Mouse (Mus musculus) large intestine, adult 2 months (tissue): ENCODE results near the gene Hmcn1. TPM values are rescaled to one million over a fixed set of nuclear protein-coding genes. Genes with fewer than 3 reads are reported as not detected.

ENCODE experiments used
- DNase-seq: peaks from one replicate; pipeline ENCODE4 v3.0.0-alpha.2; 2012; ENCODE audit warnings: low read depth, low spot score
- WGBS: fragments of 180-500 bp; shearing (Covaris S2); methylation state at CpG from one replicate; pipeline ENCODE4 v1.1.7; 2018; 5-methylcytosine and 5-hydroxymethylcytosine counted together
- polyA plus RNA-seq: library from polyadenylated mRNA; depleted of rRNA; stranded (reverse); fragments of >200 nt; gene quantifications from 2 replicates; pipeline ENCODE4 v1.2.3, GENCODE M21; 2012

Gene Hmcn1
- polyA plus RNA-seq, 1 experiment: 2.5 TPM

DNA sequence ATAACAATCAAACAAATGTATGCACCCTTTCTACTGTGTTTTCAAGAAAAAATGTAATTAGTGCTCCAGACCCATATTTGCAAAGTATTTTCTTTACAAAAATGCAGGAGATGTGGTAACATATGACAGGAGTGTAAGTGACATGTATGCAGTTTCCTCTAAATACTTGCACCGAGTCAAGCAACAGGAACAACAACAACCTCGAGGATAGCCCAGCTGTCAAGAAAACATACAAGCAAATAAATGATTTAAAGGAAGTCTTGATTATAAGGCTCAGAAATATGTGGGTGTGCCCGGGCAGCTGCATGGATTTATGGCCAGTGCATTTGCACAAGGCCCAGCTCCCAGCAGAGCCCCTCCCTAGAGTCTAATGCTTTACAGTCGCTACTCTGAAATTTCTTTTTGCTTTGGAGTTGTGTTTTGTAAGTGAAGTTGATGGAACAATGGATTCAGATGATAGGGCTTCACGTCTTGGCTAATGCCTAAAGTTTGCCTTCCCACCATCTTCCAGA, 99.5 kb downstream of the Hmcn1 start:
- 24% methylated on average over 5 of the region's 5 CpGs for WGBS
- DNase-seq: no peak

GRCm38 (mm10) chr1:150890017-150890416, 103.2 kb downstream of the Hmcn1 start:
- no peak for DNase-seq
- 71% methylated on average over 4 of the region's 4 CpGs for WGBS

DNA sequence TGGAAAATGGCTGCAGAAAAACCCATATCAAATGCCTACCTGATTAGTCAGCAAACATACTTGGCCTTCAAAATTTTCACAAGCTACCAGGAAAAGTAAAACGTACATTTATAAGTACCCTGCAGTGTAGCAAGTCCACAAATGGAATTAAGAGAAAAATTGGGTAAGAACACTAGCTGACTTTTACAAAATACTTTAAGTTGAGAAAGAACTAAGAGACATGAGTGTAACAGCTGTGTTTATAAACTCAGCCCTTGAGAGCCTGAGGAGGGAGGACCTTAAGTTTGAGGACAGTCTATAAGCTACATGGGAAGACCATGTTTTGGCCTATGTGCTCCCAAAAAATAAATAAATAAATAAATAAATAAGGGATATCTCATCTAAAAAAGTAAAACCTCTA, 107.0 kb downstream of the Hmcn1 start:
- no peak for DNase-seq
- WGBS: 52% methylated on average over 1 of the region's 1 CpGs

DNA sequence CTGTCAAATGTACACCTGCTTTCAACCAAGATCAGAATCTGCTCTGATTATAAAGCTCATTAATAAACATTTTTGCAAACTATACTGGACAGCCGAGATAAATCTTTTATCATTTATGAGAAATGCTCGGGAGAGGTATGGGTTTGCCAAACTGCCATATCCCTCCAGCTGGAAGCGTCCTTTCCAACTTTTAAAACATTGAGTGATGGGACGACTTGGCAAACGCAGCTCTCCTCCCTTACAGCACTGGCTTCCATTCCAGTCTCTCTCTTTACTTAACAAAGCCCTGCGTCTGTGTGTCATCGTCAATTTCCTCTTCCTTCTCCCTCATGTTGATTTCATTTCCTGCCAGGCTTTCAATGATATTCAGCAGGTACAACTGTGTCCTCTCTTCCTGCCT, 114.8 kb downstream of the Hmcn1 start:
- WGBS: 58% methylated on average over 7 of the region's 7 CpGs
- no peak for DNase-seq

DNA sequence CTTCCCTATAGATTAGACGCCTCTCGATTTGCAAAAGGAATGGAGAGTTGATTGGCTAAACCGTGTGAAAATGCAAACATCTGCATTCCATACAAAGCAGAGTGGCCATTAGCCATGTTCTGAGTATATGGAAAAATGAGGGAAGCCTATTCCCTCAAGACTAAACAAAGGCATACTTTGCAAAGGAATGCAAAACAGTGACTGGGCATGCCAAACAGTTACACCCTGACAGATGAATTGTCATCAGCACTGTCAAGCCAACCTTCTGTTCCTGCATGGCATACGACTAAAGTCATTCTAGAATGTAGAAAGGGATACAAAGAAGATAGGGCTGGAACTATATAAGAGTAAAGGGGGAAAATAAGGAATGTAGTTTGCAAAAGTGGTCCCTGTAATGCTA, 115.3 kb downstream of the Hmcn1 start:
- 71% methylated on average over 4 of the region's 4 CpGs for WGBS

DNA sequence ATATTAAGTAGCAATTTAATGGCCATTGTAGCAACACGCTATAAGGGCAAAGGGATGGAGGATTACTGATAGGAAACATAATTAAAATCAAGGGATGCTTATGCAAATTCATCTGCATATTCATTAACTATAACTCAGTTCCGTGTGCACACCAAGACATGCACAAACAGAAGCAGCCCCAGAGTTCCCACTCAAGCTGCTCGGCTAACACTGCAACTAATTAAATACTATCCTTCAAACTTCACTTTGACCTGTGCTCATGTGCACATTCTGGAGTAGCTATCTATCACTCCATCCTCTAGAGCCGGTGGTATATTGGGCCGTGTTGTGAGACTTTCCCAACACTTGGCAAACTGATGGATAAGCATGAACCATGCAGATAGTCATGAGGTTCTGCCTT, 119.2 kb downstream of the Hmcn1 start:
- WGBS: 87% methylated on average over 5 of the region's 5 CpGs
- DNase-seq: no peak

More for the DNA sequence above, 115.3 kb downstream of the Hmcn1 start:
- no peak for DNase-seq

- 45% methylated on average over 6 of the region's 6 CpGs for WGBS
- no peak for DNase-seq
These were observed 120.0 kb downstream of the Hmcn1 start for GRCm38 (mm10) chr1:150873231-150873630.

- WGBS: 83% methylated on average over 3 of the region's 3 CpGs
- no peak for DNase-seq
These were observed 121.1 kb downstream of the Hmcn1 start for GRCm38 (mm10) chr1:150872105-150872504.

GRCm38 (mm10) chr1:150869189-150869588, 124.0 kb downstream of the Hmcn1 start:
- DNase-seq: no peak

GRCm38 (mm10) chr1:150866615-150867014, 126.6 kb downstream of the Hmcn1 start:
- DNase-seq: no peak
- WGBS: 42% methylated on average over 5 of the region's 5 CpGs

DNA sequence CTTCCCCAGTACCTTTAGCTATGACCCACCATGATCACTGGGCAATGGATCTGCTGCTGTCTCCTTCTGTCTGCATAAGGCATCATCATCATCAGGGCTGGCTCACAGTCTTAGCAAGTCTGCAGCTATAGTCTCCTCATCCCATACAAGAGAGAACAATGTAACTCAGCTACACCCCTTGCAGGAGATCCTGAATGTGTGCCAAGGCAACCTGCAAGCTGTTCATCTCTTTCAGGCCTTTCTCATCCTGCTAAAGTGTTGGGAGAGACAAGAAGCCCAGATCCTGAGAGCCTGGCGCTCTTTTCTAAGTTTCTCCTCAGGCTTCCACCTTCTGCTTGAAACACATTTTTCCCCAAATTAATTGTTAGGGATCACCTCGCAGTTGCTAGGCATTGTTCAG, 135.5 kb downstream of the Hmcn1 start:
- 86% methylated on average over 2 of the region's 2 CpGs for WGBS

DNA sequence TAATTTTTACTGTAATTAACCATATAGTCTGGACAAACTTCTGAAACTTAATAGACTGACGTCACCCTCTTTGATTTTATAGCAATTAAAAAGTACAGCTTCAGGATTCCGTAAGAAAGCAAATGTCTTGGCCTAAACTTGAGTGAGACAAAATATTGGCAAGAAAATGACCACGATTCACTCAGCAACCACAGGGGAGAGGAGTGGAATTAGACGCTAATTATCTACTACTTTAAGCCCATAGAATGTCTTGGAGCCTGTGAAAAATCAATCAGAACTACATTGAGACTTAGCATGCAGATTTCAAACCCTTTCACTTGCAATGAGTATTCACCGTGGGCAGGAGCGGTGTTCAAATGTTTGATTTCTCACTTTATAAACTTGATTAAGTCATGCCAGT, 159.8 kb downstream of the Hmcn1 start:
- DNase-seq: no peak
- 89% methylated on average over 6 of the region's 6 CpGs for WGBS

More for the DNA sequence above, 135.5 kb downstream of the Hmcn1 start:
- DNase-seq: no peak

- WGBS: 82% methylated on average over 7 of the region's 7 CpGs
- no peak for DNase-seq
These were observed 163.4 kb downstream of the Hmcn1 start for GRCm38 (mm10) chr1:150829851-150830250.

- WGBS: 67% methylated on average over 5 of the region's 5 CpGs
- no peak for DNase-seq
These were observed 166.1 kb downstream of the Hmcn1 start for GRCm38 (mm10) chr1:150827169-150827568.

GRCm38 (mm10) chr1:150824334-150825005, 168.8 kb downstream of the Hmcn1 start:
- WGBS: 68% methylated on average over 5 of the region's 5 CpGs
- DNase-seq: no peak

DNA sequence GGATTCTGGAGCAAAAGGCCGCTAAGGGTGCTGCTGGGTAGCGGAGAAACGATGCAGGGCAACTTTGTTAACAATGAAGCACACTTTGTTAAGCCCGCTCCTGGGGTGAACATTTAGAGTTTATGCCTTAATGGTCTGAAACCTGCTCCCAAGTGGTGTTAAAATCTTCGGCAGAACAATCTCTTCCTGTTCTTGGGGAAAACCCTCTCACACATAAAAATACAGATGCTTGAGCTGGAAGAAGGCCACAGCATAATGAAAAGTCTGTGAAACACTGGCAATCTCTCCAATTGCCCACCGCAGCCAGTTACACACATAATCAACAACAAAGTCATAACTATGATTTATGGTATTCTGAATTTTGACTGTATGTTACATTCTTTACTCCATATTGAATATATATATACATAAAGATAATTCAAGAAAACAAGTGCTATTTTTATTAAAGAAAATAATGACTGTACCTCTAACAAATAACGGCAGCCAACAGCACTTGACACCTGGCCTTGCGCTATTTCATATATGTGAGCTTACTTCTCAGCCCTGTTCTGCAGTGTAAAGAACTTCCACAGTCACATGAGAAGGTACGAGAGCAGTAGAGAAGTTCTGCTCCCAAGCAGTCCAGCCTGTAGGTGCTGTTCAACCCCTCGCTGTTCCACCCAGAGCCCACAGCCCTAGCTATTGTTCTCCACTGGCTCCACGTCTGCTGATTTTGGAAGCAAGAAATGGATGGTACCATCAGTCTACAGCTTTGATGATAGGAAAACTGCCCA, 177.0 kb downstream of the Hmcn1 start:
- no peak for DNase-seq
- 89% methylated on average over 11 of the region's 11 CpGs for WGBS

- no peak for DNase-seq
- 65% methylated on average over 4 of the region's 4 CpGs for WGBS
These were observed 178.3 kb downstream of the Hmcn1 start for GRCm38 (mm10) chr1:150814917-150815316.

DNA sequence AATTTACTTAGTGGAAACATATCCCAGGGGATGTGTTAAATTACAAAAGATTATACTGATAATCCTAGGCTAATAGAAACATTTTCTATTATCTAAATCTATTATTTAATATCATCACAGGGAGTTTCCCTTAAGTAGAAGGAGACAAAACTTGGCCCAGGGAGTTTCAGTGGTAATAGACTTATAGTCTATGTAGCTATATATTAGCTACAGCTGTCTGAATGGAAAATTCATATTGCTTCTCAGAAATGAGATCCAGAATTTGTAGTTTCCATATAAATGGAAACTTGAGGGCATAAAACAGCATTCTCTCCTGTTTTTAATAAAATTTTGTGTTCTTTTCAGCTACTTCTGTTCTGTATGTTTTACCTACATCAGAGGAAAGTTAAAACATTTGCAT, 179.9 kb downstream of the Hmcn1 start:
- DNase-seq: no peak

GRCm38 (mm10) chr1:150806864-150807263, 186.4 kb downstream of the Hmcn1 start:
- WGBS: 85% methylated on average over 3 of the region's 3 CpGs
- DNase-seq: no peak

DNA sequence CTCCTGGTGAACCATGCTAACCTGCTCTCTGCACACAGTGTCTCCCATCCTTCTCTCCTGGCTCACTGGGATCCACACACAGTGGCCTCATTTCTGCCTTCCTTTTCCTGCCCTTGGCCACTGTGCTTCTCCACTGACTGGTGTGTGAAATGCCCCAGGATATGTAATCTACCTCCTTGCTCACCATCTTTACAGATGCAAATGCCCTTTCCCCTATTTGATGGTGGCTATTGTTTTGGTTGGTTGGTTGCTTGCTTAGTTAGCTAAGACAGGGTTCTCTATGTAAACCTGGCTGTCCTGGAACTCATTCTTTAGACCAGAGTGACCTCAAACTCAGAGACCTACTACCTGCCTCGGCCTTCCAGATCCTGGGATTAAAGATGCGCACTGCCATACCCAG, 187.8 kb downstream of the Hmcn1 start:
- 98% methylated on average over 2 of the region's 2 CpGs for WGBS
- DNase-seq: no peak
